Mouse (Mus musculus) WW6 (cell line): Measurements from ENCODE around the gene Cdhr2.
A peak's percentile ranks its signal among the peaks of the same experiment; 100 is the strongest.

Source experiments
- DNase-seq: peaks from one replicate; pipeline ENCODE4 v3.0.0-alpha.2; 2013; ENCODE audit warnings: low read depth, low spot score

The Cdhr2 gene

GRCm38 (mm10) chr13:54701243-54701642 is at the start of gene Cdhr2:
Cdhr2 (plus strand) TSS chr13:54701461.
- no peak for DNase-seq

GRCm38 (mm10) chr13:54660877-54661276 is 40.4 kb upstream of the Cdhr2 start:
- DNase-seq: no peak

GRCm38 (mm10) chr13:54661358-54661757 is 39.9 kb upstream of the Cdhr2 start:
- no peak for DNase-seq

GRCm38 (mm10) chr13:54663999-54664398 is 37.3 kb upstream of the Cdhr2 start:
- DNase-seq: no peak

- no peak for DNase-seq
These were observed 36.8 kb upstream of the Cdhr2 start for GRCm38 (mm10) chr13:54664509-54664908.

GRCm38 (mm10) chr13:54665062-54665461 is 36.2 kb upstream of the Cdhr2 start:
- DNase-seq: no peak

- no peak for DNase-seq
These were observed 30.8 kb upstream of the Cdhr2 start for GRCm38 (mm10) chr13:54670491-54670890.

- DNase-seq: no peak
These were observed 25.2 kb upstream of the Cdhr2 start for GRCm38 (mm10) chr13:54675895-54676590.

GRCm38 (mm10) chr13:54678263-54678662 is 23.0 kb upstream of the Cdhr2 start:
- no peak for DNase-seq

GRCm38 (mm10) chr13:54680184-54680853 is 20.9 kb upstream of the Cdhr2 start:
- no peak for DNase-seq

GRCm38 (mm10) chr13:54681291-54681690 is 20.0 kb upstream of the Cdhr2 start:
- no peak for DNase-seq

- DNase-seq: no peak
These were observed 18.0 kb upstream of the Cdhr2 start for GRCm38 (mm10) chr13:54683301-54683700.

GRCm38 (mm10) chr13:54684140-54684896 is 16.9 kb upstream of the Cdhr2 start:
- no peak for DNase-seq

- DNase-seq: no peak
These were observed 16.1 kb upstream of the Cdhr2 start for GRCm38 (mm10) chr13:54685174-54685573.

GRCm38 (mm10) chr13:54686139-54687053 is 14.9 kb upstream of the Cdhr2 start:
- no peak for DNase-seq

- peak; percentile 53 for DNase-seq
These were observed 14.2 kb upstream of the Cdhr2 start for GRCm38 (mm10) chr13:54687096-54687495.

GRCm38 (mm10) chr13:54687575-54688424 is 13.5 kb upstream of the Cdhr2 start:
- peak; percentile 95 for DNase-seq

- no peak for DNase-seq
These were observed 11.0 kb upstream of the Cdhr2 start for GRCm38 (mm10) chr13:54690151-54690740.

- DNase-seq: no peak
These were observed 9.5 kb upstream of the Cdhr2 start for GRCm38 (mm10) chr13:54691737-54692136.
